Mouse (Mus musculus) bone marrow, adult 2 months (tissue): Measurements from ENCODE around the gene Srsf6. TPM values are rescaled to one million over a fixed set of nuclear protein-coding genes. Genes with fewer than 3 reads are reported as not detected.

Source experiments
- H3K27ac ChIP-seq: fragments of 200-500 bp; 2 replicates; pipeline ENCODE4 v1.5.1; 2012; ENCODE audit warnings: low read depth, mild to moderate bottlenecking, control low read depth, inconsistent platforms, low read length; ENCODE audit not compliant: control insufficient read depth, poor library complexity, insufficient read depth
- H3K4me1 ChIP-seq: fragments of 200-500 bp; 2 replicates; pipeline ENCODE4 v1.6.1; 2011; ENCODE audit warnings: low read length; ENCODE audit not compliant: control insufficient read depth, insufficient read depth
- H3K4me3 ChIP-seq: fragments of 200-500 bp; replicated peaks from 2 replicates; pipeline ENCODE3; 2011; ENCODE audit warnings: mild to moderate bottlenecking, low read depth, low read length, control low read depth; ENCODE audit not compliant: control insufficient read depth
- CTCF ChIP-seq: fragments of 200-500 bp; IDR thresholded peaks from 2 replicates; pipeline ENCODE4 v1.5.1; 2011; ENCODE audit warnings: low read length, control low read depth; ENCODE audit not compliant: control insufficient read depth, insufficient read depth
- POLR2A ChIP-seq: fragments of 200-500 bp; IDR thresholded peaks from 2 replicates; pipeline ENCODE4 v1.6.1; 2011; ENCODE audit warnings: low read depth, mild to moderate bottlenecking, control low read depth, low read length, borderline replicate concordance; ENCODE audit not compliant: control insufficient read depth
- WGBS: fragments of 180-500 bp; shearing (Covaris S2); methylation state at CpG from one replicate; pipeline ENCODE4 v1.1.7; 2018; 5-methylcytosine and 5-hydroxymethylcytosine counted together
- polyA plus RNA-seq: library from polyadenylated mRNA; stranded (reverse); fragments of >200 nt; gene quantifications from 2 replicates; pipeline ENCODE4 v1.2.4, GENCODE M21; 2011; ENCODE audit warnings: low replicate concordance; ENCODE audit not compliant: missing spikeins, insufficient read depth, insufficient read length

Gene Srsf6
- polyA plus RNA-seq, 1 experiment = 163 TPM

- no peak for TF ChIP-seq CTCF
- no peak for TF ChIP-seq POLR2A
- WGBS = 59% methylated on average over 3 of the region's 3 CpGs
- no peak overlapping the region for H3K4me3 ChIP-seq
Measured at GRCm38 (mm10) chr2:162927918-162928585, 3.3 kb upstream of the Srsf6 start.

GRCm38 (mm10) chr2:162929704-162930103, 1.6 kb upstream of the Srsf6 start:
- TF ChIP-seq POLR2A (no peak), CTCF (no peak)
- 70% methylated on average over 3 of the region's 3 CpGs for WGBS
- Histone ChIP-seq H3K27ac (no peak overlapping the region), H3K4me3 (no peak overlapping the region), H3K4me1 (peaks cover 2% of the 10 kb centered on the region; the same call in 1 of the 2 replicates)

More at GRCm38 (mm10) chr2:162927918-162928585, 3.3 kb upstream of the Srsf6 start:
- Histone ChIP-seq H3K27ac (no peak overlapping the region), H3K4me1 (peaks cover 2% of the 10 kb centered on the region; the same call in 1 of the 2 replicates)

GRCm38 (mm10) chr2:162930516-162931122, 709 bp upstream of the Srsf6 start:
- Histone ChIP-seq H3K27ac (peak overlapping the region; percentile 99), H3K4me1 (peaks cover 2% of the 10 kb centered on the region; the same call in 1 of the 2 replicates), H3K4me3 (peak overlapping the region; percentile 99)
- under 1% methylated on average over 18 of the region's 18 CpGs for WGBS
- TF ChIP-seq CTCF (no peak), POLR2A (no peak)

- Histone ChIP-seq H3K27ac (peak overlapping the region; percentile 99), H3K4me1 (peaks cover 2% of the 10 kb centered on the region; the same call in 1 of the 2 replicates), H3K4me3 (peak overlapping the region; percentile 99)
- TF ChIP-seq POLR2A = no peak
- no peak for TF ChIP-seq CTCF
- WGBS = under 1% methylated on average over 101 of the region's 103 CpGs
Measured at GRCm38 (mm10) chr2:162931674-162932650, 634 bp downstream of the Srsf6 start.

- TF ChIP-seq POLR2A = no peak
- no peak for TF ChIP-seq CTCF
- WGBS = 62% methylated on average over 4 of the region's 4 CpGs
- Histone ChIP-seq H3K27ac (no peak overlapping the region), H3K4me1 (peaks cover 2% of the 10 kb centered on the region; the same call in 1 of the 2 replicates), H3K4me3 (peak overlapping the region; percentile 6)
Measured at GRCm38 (mm10) chr2:162932706-162933105, 1.4 kb downstream of the Srsf6 start.

- Histone ChIP-seq H3K4me3 (no peak overlapping the region), H3K4me1 (peaks cover 2% of the 10 kb centered on the region; the same call in 1 of the 2 replicates), H3K27ac (no peak overlapping the region)
- 93% methylated on average over 19 of the region's 19 CpGs for WGBS
- TF ChIP-seq CTCF (no peak), POLR2A (no peak)
Measured at GRCm38 (mm10) chr2:162934421-162934820, 3.1 kb downstream of the Srsf6 start.

- peaks cover 2% of the 10 kb centered on the region; the same call in 1 of the 2 replicates for H3K4me1 ChIP-seq
- WGBS = 91% methylated on average over 3 of the region's 3 CpGs
- no peak overlapping the region for H3K4me3 ChIP-seq
- TF ChIP-seq POLR2A (no peak), CTCF (no peak)
- no peak overlapping the region for H3K27ac ChIP-seq
Measured at GRCm38 (mm10) chr2:162935700-162936099, 4.4 kb downstream of the Srsf6 start.
